Mouse (Mus musculus) forebrain, embryonic 10.5 days (tissue): ENCODE measurements around the gene Enox2. TPM values are rescaled to one million over a fixed set of nuclear protein-coding genes. Genes with fewer than 3 reads are reported as not detected.

Experiments used
- DNase-seq: peaks from one replicate; pipeline ENCODE4 v3.0.0-alpha.2; 2017; ENCODE audit warnings: low spot score; ENCODE audit errors: extremely low spot score
- H3K27ac ChIP-seq: fragments of 300-500 bp; sonication (generic); 2 replicates; pipeline ENCODE4 v1.5.1; 2016; ENCODE audit warnings: mild to moderate bottlenecking
- H3K27me3 ChIP-seq: fragments of 300-500 bp; sonication (generic); 2 replicates; pipeline ENCODE4 v1.6.1; 2016; ENCODE audit warnings: mild to moderate bottlenecking; ENCODE audit not compliant: poor library complexity, severe bottlenecking
- H3K36me3 ChIP-seq: fragments of 300-500 bp; sonication (generic); replicated peaks from 2 replicates; pipeline ENCODE4 v1.6.1; 2016; ENCODE audit warnings: mild to moderate bottlenecking, moderate library complexity
- H3K4me1 ChIP-seq: fragments of 300-500 bp; sonication (generic); 2 replicates; pipeline ENCODE4 v1.6.1; 2016
- H3K4me3 ChIP-seq: fragments of 300-500 bp; sonication (generic); 2 replicates; pipeline ENCODE4 v1.5.1; 2016; ENCODE audit warnings: mild to moderate bottlenecking, moderate library complexity
- H3K9me3 ChIP-seq: fragments of 300-500 bp; sonication (generic); 2 replicates; pipeline ENCODE4 v1.6.1; 2016; ENCODE audit warnings: mild to moderate bottlenecking, moderate library complexity
- WGBS: fragments of 180-500 bp; shearing (Covaris S2); methylation state at CpG from one replicate; pipeline ENCODE4 v1.1.7; 2016; 5-methylcytosine and 5-hydroxymethylcytosine counted together
- polyA plus RNA-seq: library from polyadenylated mRNA; unstranded; fragments of >200 nt; fragmentation: Nextera tagmentation; extraction: Ambion mirVana; gene quantifications from 2 replicates; pipeline ENCODE4 v1.2.1, GENCODE M21; 2016

The Enox2 gene
- polyA plus RNA-seq: 7.1 and 7.2 TPM in 2 replicates

DNA sequence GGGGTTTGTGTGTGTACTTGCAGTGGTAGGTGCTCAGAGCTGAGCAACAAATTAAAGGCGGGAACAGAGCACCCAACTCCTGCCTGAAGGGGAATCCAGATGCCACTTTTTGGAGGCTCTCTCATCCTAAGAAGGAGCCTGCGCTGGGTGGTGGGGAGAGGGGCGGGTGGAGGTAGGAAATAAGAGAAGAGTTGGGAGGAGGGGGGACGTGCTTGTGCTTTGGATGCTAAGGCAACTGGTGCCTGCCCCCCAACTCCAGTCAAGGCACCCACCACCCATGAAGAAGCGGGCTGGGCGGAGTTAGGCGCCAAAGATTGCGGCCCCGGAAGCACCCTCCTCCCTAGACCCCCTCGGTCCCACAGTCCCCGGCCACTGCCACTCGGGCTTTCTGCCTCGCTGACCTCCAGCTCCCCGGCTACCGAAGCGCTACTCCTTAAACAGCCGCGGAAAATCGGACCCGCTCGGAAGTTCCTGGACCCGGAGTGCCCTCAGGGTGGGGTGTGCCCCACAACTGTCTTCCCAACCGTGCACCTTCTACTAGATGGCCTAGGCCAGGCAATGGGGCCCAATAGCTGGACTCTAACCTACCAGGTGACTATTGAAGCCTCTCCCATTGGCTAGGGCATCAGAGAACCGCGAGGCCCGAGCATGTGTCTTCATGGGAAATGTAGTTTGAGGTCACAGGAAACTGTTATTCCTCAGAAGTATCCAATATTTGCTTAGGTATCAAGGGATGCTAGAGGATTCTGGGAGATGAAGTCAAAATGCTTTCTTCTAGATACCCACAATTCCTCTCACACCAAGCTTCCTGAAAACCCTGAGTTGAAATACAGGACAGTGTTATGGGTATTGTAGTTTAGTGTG lies at the start of gene Enox2:
Gene Enox2, minus strand, starts transcription at position 560 of the 864 bp plus-strand sequence.
- H3K4me1 ChIP-seq: no peaks in the 10 kb centered on the region
- H3K9me3 ChIP-seq: no peaks in the 10 kb centered on the region
- H3K27ac ChIP-seq: peak within 1 kb of the TSS; percentile 89
- H3K4me3 ChIP-seq: peak within 1 kb of the TSS; percentile 60
- DNase-seq: peak; percentile 65
- 18% methylated on average over 26 of the region's 26 CpGs for WGBS
- H3K27me3 ChIP-seq: no peaks in the 10 kb centered on the region
- H3K36me3 ChIP-seq: no peaks in the 10 kb centered on the region

- Histone ChIP-seq H3K4me3 (no peak overlapping the region), H3K27ac (no peak overlapping the region), H3K9me3 (no peaks in the 10 kb centered on the region), H3K36me3 (no peaks in the 10 kb centered on the region), H3K4me1 (no peaks in the 10 kb centered on the region), H3K27me3 (no peaks in the 10 kb centered on the region)
- 46% methylated on average over 1 of the region's 1 CpGs for WGBS
- no peak for DNase-seq
These were observed 21.4 kb upstream of the Enox2 start for GRCm38 (mm10) chrX:49309496-49309895.

GRCm38 (mm10) chrX:49306659-49307058 lies 18.6 kb upstream of the Enox2 start:
- 15% methylated on average over 5 of the region's 5 CpGs for WGBS
- Histone ChIP-seq H3K36me3 (no peaks in the 10 kb centered on the region), H3K4me1 (no peaks in the 10 kb centered on the region), H3K27me3 (no peaks in the 10 kb centered on the region), H3K4me3 (no peak overlapping the region), H3K27ac (no peak overlapping the region), H3K9me3 (no peaks in the 10 kb centered on the region)
- DNase-seq: no peak

- Histone ChIP-seq H3K27ac (no peak overlapping the region), H3K9me3 (no peaks in the 10 kb centered on the region), H3K4me3 (no peak overlapping the region), H3K27me3 (no peaks in the 10 kb centered on the region), H3K4me1 (no peaks in the 10 kb centered on the region), H3K36me3 (no peaks in the 10 kb centered on the region)
- DNase-seq: no peak
- 92% methylated on average over 2 of the region's 2 CpGs for WGBS
These were observed 8.0 kb downstream of the Enox2 start for GRCm38 (mm10) chrX:49279918-49280586.

DNA sequence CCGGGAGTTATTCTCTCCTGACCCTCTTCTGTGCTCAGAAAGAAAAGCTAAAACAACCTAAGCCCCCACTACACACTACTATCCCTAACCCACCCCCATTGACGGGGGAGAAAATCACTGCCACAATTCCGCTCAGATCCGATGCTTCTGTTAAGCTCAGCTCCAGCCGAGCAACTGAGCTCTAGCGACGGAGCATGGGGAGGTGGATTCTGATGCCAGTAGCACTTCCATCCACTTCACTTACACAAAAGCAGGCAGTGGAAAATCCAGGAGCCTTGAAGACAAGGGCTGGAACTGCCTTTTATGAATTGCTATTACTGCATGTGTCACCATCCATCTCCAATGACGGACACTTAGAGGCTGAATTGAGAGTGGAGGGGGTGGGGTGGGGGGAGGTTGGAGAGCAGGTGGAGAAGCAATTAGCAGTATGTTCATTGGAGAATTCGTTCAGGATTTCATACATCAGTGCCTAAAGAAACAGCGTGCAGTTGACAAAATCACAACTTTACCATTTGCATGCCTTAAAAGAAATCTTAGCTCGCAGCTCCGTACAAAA lies 14.5 kb downstream of the Enox2 start:
- no peaks in the 10 kb centered on the region for H3K36me3 ChIP-seq
- WGBS: 47% methylated on average over 12 of the region's 12 CpGs
- peak overlapping the region; percentile 23; the same call in 1 of the 2 replicates for H3K4me3 ChIP-seq
- DNase-seq: no peak
- H3K27ac ChIP-seq: 0 out of 2 replicates have a peak overlapping the region, but pooled peaks have one; percentile 25
- H3K9me3 ChIP-seq: no peaks in the 10 kb centered on the region
- H3K27me3 ChIP-seq: no peaks in the 10 kb centered on the region
- peaks cover 10% of the 10 kb centered on the region for H3K4me1 ChIP-seq

- H3K36me3 ChIP-seq: no peaks in the 10 kb centered on the region
- DNase-seq: no peak
- 90% methylated on average over 4 of the region's 4 CpGs for WGBS
- no peak overlapping the region for H3K27ac ChIP-seq
- no peaks in the 10 kb centered on the region for H3K27me3 ChIP-seq
- no peak overlapping the region for H3K4me3 ChIP-seq
- no peaks in the 10 kb centered on the region for H3K4me1 ChIP-seq
- H3K9me3 ChIP-seq: no peaks in the 10 kb centered on the region
These were observed 37.2 kb downstream of the Enox2 start for GRCm38 (mm10) chrX:49250816-49251215.

DNA sequence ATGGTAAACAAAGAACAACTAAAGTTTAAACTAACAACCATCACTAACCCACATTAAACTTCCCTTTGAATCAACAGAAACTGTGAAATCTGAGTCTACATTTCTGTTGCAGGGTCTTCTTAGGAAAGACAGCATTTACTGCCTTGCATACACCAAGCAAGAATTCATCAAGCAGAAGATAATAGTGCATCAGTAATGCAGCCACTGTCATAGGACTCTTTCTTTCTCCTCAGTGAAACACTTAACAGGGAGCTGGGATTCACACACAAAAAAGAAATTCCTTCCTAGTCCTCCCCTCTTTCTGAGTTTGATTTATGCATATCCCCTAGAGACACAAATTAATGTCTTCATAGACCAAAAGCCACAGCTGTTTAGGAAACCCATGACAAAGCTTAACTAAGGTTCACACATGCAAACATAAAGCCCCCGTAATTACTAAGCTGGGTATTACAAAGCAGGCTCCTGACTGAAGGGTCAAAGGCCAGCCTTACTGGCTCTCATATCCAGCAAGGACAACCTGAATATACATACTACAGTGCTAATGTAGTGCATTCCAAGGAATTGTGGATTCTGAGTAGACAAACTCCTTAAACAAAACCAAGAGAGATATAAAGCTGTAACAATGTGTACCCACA lies 62.1 kb downstream of the Enox2 start:
- DNase-seq: no peak
- no peaks in the 10 kb centered on the region for H3K27me3 ChIP-seq
- H3K4me1 ChIP-seq: peaks cover 6% of the 10 kb centered on the region
- 49% methylated on average over 1 of the region's 1 CpGs for WGBS
- no peaks in the 10 kb centered on the region for H3K9me3 ChIP-seq
- H3K27ac ChIP-seq: no peak overlapping the region
- H3K4me3 ChIP-seq: no peak overlapping the region
- no peaks in the 10 kb centered on the region for H3K36me3 ChIP-seq

- no peak overlapping the region for H3K27ac ChIP-seq
- no peaks in the 10 kb centered on the region for H3K9me3 ChIP-seq
- H3K27me3 ChIP-seq: no peaks in the 10 kb centered on the region
- H3K36me3 ChIP-seq: no peaks in the 10 kb centered on the region
- DNase-seq: no peak
- no peaks in the 10 kb centered on the region for H3K4me1 ChIP-seq
- H3K4me3 ChIP-seq: no peak overlapping the region
- WGBS: 91% methylated on average over 3 of the region's 3 CpGs
These were observed 71.6 kb downstream of the Enox2 start for GRCm38 (mm10) chrX:49216422-49216821.

- 75% methylated on average over 4 of the region's 4 CpGs for WGBS
- H3K27ac ChIP-seq: no peak overlapping the region
- H3K27me3 ChIP-seq: no peaks in the 10 kb centered on the region
- H3K4me1 ChIP-seq: no peaks in the 10 kb centered on the region
- H3K9me3 ChIP-seq: no peaks in the 10 kb centered on the region
- H3K4me3 ChIP-seq: no peak overlapping the region
- H3K36me3 ChIP-seq: no peaks in the 10 kb centered on the region
- no peak for DNase-seq
These were observed 91.7 kb downstream of the Enox2 start for GRCm38 (mm10) chrX:49196386-49196785.

DNA sequence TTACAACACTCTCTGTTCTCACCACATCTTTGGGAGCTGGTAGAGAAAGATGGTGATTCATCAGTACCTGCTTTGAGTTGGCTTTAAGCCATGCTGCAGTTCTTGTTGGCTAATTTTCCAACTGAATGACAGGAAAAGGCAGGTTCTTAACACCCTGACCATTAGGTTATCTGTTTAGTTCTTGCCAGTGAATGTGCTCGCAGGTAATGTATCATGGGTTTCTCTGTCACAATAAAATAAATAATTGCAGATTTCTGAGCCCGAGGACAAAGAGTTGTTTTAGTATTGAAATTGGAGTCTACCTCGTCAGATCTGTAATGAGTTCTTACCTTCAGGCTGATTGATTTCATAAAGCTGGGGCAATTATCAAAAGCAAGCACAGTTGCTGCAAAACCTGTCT lies 106.9 kb downstream of the Enox2 start:
- DNase-seq: no peak
- Histone ChIP-seq H3K4me3 (no peak overlapping the region), H3K36me3 (no peaks in the 10 kb centered on the region), H3K4me1 (no peaks in the 10 kb centered on the region), H3K27ac (no peak overlapping the region), H3K27me3 (no peaks in the 10 kb centered on the region), H3K9me3 (no peaks in the 10 kb centered on the region)
- 83% methylated on average over 3 of the region's 3 CpGs for WGBS

GRCm38 (mm10) chrX:49178670-49179069 lies 109.4 kb downstream of the Enox2 start:
- no peak overlapping the region for H3K4me3 ChIP-seq
- no peaks in the 10 kb centered on the region for H3K9me3 ChIP-seq
- no peaks in the 10 kb centered on the region for H3K4me1 ChIP-seq
- no peak for DNase-seq
- no peak overlapping the region for H3K27ac ChIP-seq
- WGBS: 88% methylated on average over 3 of the region's 3 CpGs
- no peaks in the 10 kb centered on the region for H3K27me3 ChIP-seq
- H3K36me3 ChIP-seq: no peaks in the 10 kb centered on the region

- Histone ChIP-seq H3K27me3 (no peaks in the 10 kb centered on the region), H3K4me3 (no peak overlapping the region), H3K36me3 (no peaks in the 10 kb centered on the region), H3K4me1 (no peaks in the 10 kb centered on the region), H3K27ac (no peak overlapping the region), H3K9me3 (no peaks in the 10 kb centered on the region)
- DNase-seq: no peak
- 74% methylated on average over 2 of the region's 2 CpGs for WGBS
These were observed 133.8 kb downstream of the Enox2 start for GRCm38 (mm10) chrX:49154280-49154679.
